Mouse (Mus musculus) brain, embryonic 14.5 days (tissue): ENCODE results near the gene Pawr. TPM values are rescaled to one million over a fixed set of nuclear protein-coding genes. Genes with fewer than 3 reads are reported as not detected.
"Not testable (repeated sequence)": the region's sequence is repeated elsewhere in the genome, so short reads cannot be mapped to it uniquely, and the experiment has no call there.

ENCODE experiments used
- DNase-seq: peaks from one replicate; pipeline ENCODE4 v3.0.0-alpha.2; 2011; ENCODE audit warnings: low read depth
- CTCF ChIP-seq: fragments of 200-500 bp; IDR thresholded peaks from 2 replicates; pipeline ENCODE4 v1.5.1; 2012; ENCODE audit warnings: inconsistent platforms, mild to moderate bottlenecking, moderate library complexity, borderline replicate concordance; ENCODE audit not compliant: insufficient read depth, insufficient read length; ENCODE audit errors: extremely low read depth
- POLR2A ChIP-seq: fragments of 200-500 bp; IDR thresholded peaks from 2 replicates; pipeline ENCODE4 v1.6.1; 2012; ENCODE audit warnings: mild to moderate bottlenecking, inconsistent platforms, borderline replicate concordance; ENCODE audit not compliant: poor library complexity, insufficient read depth, insufficient read length, severe bottlenecking; ENCODE audit errors: extremely low read depth
- polyA plus RNA-seq: library from polyadenylated mRNA; depleted of rRNA; stranded (reverse); fragments of >200 nt; gene quantifications from 2 replicates; pipeline ENCODE4 v1.2.3, GENCODE M21; 2012

Pawr gene
- polyA plus RNA-seq, 1 experiment = 4.7 TPM

DNA sequence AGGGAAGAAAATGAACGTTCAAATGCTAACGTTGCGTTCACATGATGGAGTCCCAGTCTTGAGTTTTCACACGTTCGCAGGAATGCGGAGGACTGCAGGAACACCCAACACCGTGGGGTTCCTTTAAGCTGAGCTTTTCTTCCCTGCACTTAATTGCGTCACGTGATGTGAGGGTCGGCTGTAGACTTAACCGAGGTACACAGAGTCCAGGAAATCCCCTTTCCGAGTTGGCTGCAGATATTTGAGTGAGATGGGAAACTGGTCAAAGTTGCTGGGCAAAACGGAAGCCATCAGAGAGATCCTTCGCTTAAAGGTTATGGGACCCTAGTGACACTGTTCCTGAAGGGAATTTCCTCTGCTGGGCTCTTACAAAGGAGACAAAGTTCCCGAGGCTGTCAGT is 102.1 kb downstream of the Pawr start:
- DNase-seq = peak; percentile 53
- TF ChIP-seq CTCF = no peak
- TF ChIP-seq POLR2A = no peak

DNA sequence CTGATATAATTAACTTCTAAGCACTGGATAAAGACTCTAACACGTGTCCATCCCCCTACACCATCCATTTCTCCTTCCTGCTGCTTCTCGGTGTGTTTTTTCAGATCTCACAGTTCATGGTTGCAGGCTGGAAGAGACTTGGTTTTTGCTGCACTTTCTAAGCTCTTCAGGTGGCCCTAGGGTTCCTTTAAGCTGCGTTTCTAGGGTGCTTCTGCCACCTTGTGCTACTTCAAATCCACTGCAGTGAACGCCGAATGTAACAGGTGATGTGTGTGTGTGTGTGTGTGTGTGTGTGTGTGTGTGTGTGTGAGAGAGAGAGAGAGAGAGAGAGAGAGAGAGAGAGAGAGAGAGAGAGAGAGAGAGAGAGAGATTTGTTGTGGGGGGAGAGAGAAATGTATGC is 103.7 kb downstream of the Pawr start:
- DNase-seq = peak; percentile 84
- TF ChIP-seq POLR2A (no peak), CTCF (peak; percentile 53; the same call in 1 of the 2 replicates)

DNA sequence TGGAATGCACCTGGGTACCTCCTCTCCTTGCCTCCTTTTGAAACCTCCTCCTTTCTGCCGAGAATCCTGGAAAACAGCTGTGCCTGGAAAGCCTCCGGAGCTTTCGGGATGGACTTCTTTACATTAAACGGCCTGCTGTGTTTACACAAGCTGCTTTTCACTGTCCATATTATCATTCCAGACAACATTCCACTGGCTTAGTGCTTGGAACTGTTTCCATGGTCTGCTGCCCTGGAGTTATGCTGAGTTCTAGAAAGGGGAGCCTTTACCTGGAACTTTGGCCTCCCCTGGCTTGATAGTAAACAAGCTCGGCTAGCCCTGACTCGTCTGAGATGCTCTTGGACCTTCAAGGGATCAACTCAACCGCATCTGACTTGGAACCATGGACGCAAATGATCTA is 104.4 kb downstream of the Pawr start:
- no peak for TF ChIP-seq CTCF
- no peak for TF ChIP-seq POLR2A
- no peak for DNase-seq

DNA sequence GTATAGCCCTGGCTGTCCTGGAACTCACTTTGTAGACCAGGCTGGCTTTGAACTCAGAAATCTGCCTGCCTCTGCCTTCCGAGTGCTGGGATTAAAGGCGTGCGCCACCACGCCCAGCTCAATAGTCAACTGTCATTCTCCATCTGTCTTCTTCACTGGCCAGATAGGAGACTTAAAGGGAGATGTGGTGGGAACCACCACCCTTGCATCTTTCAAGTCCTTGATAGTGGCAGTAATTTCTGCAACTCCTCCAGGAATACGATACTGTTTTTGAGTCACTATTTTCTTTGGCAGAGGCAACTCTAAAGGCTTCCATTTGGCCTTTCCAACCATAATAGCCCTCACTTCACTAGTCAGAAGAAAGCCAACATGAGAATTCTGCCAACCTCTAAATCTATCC is 108.3 kb downstream of the Pawr start:
- DNase-seq = not testable (repeated sequence)

DNA sequence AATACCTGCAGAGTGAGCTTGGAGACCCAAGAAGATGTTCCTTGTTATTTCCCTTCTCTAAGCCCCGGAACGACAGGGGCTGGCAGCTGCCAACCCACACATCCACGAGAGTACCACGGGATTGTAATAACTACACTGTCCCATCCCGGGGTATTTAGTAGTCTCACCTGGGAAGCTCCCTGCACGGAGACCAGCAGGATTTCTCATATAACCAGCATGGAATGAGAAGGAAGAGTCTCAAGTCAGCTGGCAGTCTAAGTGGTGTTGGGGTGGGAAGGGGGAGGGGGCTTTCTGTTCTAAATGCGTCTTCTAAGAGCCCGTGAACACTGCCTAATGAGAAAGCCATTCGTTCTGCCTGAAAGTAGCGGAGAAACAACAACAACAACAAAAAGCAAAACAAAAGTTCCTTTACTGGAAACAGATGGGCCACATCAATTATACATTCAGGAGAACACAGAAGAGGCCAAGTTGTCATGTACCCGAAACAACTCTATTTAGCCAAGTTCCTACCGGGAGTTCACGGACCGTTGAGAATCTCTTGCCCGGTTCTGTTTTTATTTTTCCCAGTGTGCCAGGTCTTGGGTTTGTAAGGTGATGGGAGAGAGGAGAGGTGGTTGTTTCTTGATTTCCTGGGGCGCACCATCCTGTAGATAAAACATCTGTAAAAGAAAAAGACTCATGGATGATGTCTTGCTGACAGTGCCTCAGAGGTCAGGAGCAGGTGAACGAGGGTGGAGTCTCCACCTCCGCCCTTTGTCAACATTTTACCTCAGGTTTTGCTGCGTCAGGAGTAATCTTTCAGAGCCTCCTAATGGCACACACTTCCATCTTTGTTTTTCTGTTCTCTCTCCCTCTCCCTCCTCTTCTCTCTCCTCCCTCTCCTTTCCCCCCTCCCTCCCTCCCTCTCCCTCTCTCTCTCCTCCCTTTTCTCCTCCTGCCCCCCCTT is 112.3 kb downstream of the Pawr start:
- peak; percentile 75 for DNase-seq
- TF ChIP-seq POLR2A (no peak), CTCF (no peak)

DNA sequence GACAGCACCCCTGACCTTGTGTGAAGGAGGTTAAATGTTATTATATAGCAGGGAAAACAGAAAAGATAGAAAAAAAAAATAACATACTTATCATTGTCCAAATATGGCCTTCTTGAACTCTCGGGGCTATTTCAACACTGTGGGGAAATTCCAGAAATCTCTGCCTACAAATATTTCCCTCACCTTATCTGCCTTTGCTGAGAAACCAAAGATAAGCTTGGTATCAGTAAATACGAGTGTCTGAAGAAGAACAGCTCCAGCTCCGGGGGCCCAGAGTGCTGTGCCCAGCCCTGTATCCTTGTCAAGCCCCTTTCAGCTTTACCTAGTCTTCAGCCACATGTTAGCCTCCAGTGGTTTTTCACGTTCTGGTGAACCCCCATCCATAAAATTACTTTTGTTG is 113.2 kb downstream of the Pawr start:
- no peak for DNase-seq
- TF ChIP-seq CTCF (no peak), POLR2A (no peak)

DNA sequence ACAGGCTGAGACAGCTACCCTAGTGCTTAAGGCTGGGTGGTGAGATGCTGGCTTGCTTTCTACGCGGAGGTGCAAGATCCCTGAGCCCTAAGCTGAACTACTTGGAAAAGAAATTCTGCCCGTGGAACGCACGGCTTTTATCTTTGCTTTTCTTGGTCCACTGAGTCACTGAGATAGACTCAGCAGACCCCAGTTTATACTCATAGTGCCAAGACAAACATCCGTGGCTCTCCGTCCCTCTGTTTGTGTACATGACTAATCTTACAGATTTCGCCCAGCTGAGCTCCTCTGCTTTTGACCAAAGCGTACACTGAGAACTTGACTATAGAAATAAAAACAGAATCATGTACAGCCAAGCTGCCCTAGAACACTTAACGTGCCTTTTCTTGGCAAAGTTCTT is 113.7 kb downstream of the Pawr start:
- no peak for TF ChIP-seq POLR2A
- no peak for TF ChIP-seq CTCF
- no peak for DNase-seq

DNA sequence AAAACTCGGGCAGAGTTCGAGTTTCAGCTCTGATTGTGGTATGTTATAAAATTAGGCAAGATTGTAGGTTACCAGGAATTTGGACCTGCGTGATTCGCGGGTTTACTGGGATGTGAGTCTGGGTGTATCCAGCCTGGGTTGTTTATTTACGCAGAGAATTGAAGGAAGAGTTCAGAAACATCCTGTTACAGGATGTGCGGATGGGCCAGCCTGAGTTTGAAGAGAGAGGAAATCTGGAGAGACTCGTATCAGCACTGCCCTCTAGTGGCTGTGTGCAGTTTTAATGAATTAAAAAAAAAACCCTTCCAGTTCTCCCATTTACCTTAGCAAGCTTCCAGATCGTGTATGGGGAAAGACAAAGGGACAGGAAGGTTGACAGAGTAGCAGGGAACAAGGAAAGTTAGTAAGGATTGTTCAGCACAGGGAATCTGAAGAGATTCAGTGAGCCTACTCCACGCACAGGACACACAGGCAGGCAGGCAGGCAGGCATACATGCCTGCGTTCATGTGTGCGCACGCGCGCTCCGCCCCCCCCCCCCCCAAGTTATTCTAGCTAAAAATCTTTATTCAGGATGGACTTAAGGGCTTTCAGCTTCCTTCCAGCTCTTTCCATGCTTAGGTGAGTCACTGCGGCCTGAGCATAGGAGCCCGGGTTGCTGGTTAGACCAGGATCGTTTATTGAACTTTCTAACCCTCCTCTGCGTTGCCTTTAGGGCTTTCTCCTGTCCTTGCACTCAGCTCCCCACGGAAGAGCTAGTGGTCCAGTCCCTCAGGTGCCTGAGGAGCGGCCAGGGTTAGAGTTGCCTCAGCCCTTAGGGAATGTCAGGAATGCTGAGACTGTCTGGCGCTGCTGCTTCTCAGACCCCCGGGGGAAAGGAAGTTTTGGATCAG is 114.4 kb downstream of the Pawr start:
- DNase-seq = peak; percentile 83
- TF ChIP-seq POLR2A = no peak
- TF ChIP-seq CTCF = peak; percentile 66

DNA sequence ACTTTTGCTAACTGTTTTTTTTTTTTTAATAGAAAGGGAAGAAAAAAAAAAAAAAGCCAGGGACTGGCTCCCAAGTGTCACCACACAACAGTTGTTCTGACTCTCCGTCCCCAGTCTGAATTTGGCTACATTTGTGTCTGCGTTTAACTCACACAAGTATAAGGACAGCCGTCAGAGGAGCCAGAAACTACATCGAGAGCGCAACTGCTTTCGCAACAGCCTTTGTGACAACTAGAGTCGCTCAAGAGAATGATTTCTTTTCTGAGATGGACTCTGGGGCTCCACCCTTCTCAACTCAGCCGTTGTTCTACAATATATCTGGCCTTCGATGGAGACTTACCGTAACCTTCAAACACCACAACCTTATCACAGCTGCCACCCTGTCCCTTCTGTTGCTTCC is 115.3 kb downstream of the Pawr start:
- TF ChIP-seq CTCF = no peak
- no peak for TF ChIP-seq POLR2A

DNA sequence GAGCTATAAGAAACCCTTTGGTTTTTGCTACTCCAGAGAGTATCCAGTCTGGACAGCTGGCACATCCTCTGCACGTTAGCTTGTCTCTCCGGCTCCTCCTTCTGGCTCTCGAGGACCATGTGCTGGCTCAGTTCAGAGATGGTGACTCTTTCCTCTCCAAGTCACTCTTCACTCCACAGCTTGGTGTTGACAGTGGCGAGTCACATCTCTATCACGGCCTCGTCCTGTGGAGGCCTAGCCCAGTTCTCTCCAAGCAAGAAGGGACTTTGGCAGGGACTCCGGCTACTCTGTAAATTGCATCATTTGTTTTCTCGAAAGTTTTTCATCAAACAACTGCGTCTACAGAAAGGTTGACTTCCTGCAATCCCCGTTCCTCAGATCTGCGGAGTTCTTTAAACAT is 116.5 kb downstream of the Pawr start:
- TF ChIP-seq CTCF (no peak), POLR2A (no peak)
- DNase-seq = no peak

More for the DNA sequence above, 115.3 kb downstream of the Pawr start:
- DNase-seq = no peak

DNA sequence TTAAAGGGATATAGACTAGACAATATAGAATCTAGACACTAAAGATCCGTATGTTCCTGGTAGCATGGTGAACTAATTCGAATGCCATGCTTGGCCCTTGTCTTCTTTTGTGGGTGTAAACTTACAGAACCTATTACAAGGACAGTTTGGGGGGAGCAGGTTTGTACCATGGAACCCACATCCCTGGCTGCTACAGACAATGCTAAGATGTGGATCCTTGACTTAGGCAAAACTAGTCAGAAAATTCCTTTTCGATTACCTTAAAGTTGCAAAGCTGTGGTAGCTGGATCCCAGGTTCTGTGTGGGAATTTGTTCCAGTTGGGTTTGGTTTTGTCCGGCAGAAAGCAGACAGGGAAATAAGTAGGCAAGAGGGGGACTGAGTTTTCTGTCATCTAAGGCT is 118.5 kb downstream of the Pawr start:
- TF ChIP-seq POLR2A (no peak), CTCF (no peak)
- DNase-seq = no peak

DNA sequence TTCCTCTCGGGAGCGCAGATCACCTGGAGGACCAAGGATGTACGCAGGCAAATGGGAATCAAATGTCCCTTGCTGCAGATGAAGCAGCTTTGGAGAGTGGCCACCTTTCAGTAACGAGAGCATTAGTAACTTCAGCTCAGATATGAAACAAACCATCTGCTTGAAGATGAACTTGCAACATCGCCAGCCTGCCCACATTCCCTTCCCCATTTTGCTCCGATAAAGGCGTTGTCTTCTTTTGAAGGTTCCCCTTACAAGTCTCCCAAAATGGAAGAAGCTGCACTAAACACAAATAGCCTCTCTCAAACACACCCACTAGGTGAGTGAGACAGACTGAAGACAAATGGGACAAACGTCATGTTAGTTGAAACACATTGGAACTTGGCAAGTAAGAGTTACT is 119.6 kb downstream of the Pawr start:
- TF ChIP-seq CTCF (no peak), POLR2A (no peak)
- no peak for DNase-seq

DNA sequence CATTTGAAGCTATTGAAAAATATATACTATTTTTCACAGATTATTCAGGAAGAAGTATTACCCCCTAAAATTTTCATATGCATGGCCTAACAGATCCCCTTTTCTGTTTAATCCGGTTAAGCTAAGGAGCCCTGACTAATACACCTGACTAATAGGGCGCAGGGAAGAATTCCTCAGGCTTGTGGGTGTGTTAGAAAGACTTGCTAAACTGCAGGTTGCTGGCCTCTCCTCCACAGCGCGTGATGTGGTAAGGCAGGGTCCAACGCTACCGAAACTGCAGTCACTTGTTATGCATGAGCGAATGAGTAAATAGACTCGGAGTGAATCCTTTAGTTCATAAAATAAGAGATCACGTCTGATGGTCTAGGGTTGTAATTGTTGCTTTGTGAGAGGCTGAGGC is 120.5 kb downstream of the Pawr start:
- no peak for TF ChIP-seq POLR2A
- no peak for TF ChIP-seq CTCF
- no peak for DNase-seq
